Comparison of ENCODE assay signal across 16 mouse cellular contexts in the genomic region with DNA sequence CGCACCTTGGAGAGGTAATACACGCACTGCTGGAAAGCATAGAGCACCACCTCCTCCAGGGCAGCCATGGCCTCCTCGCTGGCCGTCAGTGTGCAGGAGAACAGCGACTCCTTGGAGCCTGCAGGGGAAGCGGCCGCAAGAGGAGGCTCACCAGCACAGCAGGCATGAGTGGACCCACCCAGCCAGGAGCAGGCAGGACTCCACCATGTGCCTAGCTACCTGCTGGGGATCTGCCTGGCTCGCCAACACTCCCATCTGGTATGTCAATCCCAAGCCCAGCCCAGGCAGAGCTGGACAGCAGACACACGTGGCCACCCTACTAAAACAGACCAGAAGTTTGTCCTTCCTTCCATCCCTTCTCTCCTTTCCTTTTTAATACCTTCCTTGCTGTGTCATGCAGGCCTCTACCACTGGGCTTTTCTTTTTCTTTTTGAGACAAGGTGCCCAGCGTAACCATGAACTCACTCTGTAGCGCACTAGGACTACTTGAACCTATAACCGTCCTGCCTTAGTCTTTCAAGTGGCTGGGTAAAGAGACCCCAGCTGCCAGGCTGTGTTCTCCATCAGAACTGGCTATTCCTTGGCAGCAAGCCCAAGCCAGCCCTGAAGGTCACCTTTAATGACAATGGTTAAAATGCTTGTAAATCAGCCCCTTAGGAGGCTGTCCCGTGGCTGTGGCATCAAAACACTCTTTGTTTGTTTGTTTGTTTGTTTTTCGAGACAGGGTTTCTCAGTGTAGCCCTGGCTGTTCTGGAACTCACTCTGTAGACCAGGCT. TPM values are rescaled to one million over a fixed set of nuclear protein-coding genes. Genes with fewer than 3 reads are reported as not detected.
DNase-seq lines count a peak whose midpoint lies in the region; ATAC-seq and TF ChIP-seq lines count a peak whose summit lies in the region.
"Had no signal": no experiment of that assay in that cellular context is flagged by ENCODE, and none has a peak within 500 bp of the region (broad histone marks: within the 10 kb centered on the region; RNA-seq: fewer than 3 reads in every experiment).

No protein-coding gene starts in this region.

- no peaks in the 10 kb centered on the region for H3K27me3 ChIP-seq in forebrain, embryonic 13.5 days
- H3K27me3 ChIP-seq in forebrain, embryonic 11.5 days (ENCODE audit: control insufficient read depth, insufficient read depth, low read length): no peaks in the 10 kb centered on the region
- no peaks in the 10 kb centered on the region for H3K27me3 ChIP-seq in hindbrain, postnatal 0 days (ENCODE audit: insufficient read depth, low read length)
- no peaks in the 10 kb centered on the region; the same call in 1 of the 2 replicates for H3K27me3 ChIP-seq in hindbrain, embryonic 12.5 days
- H3K27me3 ChIP-seq in thymus, adult 2 months (ENCODE audit: control insufficient read depth, insufficient read depth, low read length): no peaks in the 10 kb centered on the region
- H3K27me3 ChIP-seq: embryonic facial prominence, embryonic 15.5 days; hindbrain, embryonic 15.5 days; midbrain, embryonic 12.5 days; neural tube, embryonic 13.5 days had no signal

- no peaks in the 10 kb centered on the region for H3K36me3 ChIP-seq in forebrain, embryonic 13.5 days (ENCODE audit: poor library complexity, severe bottlenecking)
- no peaks in the 10 kb centered on the region for H3K36me3 ChIP-seq in forebrain, embryonic 11.5 days (ENCODE audit: control insufficient read depth, insufficient read depth, low read length)
- H3K36me3 ChIP-seq in hindbrain, postnatal 0 days (ENCODE audit: insufficient read depth, low read length): no peaks in the 10 kb centered on the region
- H3K36me3 ChIP-seq in hindbrain, embryonic 12.5 days: no peaks in the 10 kb centered on the region
- H3K36me3 ChIP-seq in thymus, adult 2 months (ENCODE audit: control insufficient read depth, insufficient read depth, low read length): no peaks in the 10 kb centered on the region
- H3K36me3 ChIP-seq: embryonic facial prominence, embryonic 15.5 days; liver, embryonic 13.5 days; midbrain, embryonic 12.5 days had no signal

- WGBS in forebrain, embryonic 13.5 days: 52% methylated on average over 14 of the region's 14 CpGs
- WGBS in forebrain, embryonic 11.5 days: 64% methylated on average over 14 of the region's 14 CpGs
- WGBS in hindbrain, postnatal 0 days: 52% methylated on average over 14 of the region's 14 CpGs
- 59% methylated on average over 14 of the region's 14 CpGs for WGBS in hindbrain, embryonic 12.5 days
- WGBS in thymus, adult 2 months: 81% methylated on average over 14 of the region's 14 CpGs

- H3K9ac ChIP-seq in forebrain, embryonic 13.5 days: peak overlapping the region; percentile 9; the same call in 1 of the 2 replicates
- H3K9ac ChIP-seq in forebrain, embryonic 11.5 days (ENCODE audit: low read length): no peak overlapping the region
- H3K9ac ChIP-seq in hindbrain, postnatal 0 days (replicated peaks; ENCODE audit: low read length): no peak overlapping the region
- no peak overlapping the region for H3K9ac ChIP-seq in hindbrain, embryonic 12.5 days
- H3K9ac ChIP-seq: embryonic facial prominence, embryonic 15.5 days; hindbrain, embryonic 15.5 days; liver, embryonic 13.5 days; midbrain, embryonic 12.5 days; neural tube, embryonic 13.5 days had no signal

- H3K27ac ChIP-seq in forebrain, embryonic 13.5 days: no peak overlapping the region
- H3K27ac ChIP-seq in forebrain, embryonic 11.5 days (ENCODE audit: low read depth, low read length): no peak overlapping the region
- H3K27ac ChIP-seq in hindbrain, postnatal 0 days: peak overlapping the region; percentile 27; the same call in 1 of the 2 replicates
- H3K27ac ChIP-seq in hindbrain, embryonic 12.5 days: no peak overlapping the region
- H3K27ac ChIP-seq in thymus, adult 2 months (ENCODE audit: control insufficient read depth, insufficient read depth, low read length): no peak overlapping the region
- H3K27ac ChIP-seq: embryonic facial prominence, embryonic 15.5 days; hindbrain, embryonic 15.5 days; liver, embryonic 13.5 days; midbrain, embryonic 12.5 days; neural tube, embryonic 13.5 days had no signal

- peaks cover 7% of the 10 kb centered on the region for H3K4me1 ChIP-seq in forebrain, embryonic 13.5 days
- 0 out of 2 replicates have a peak, but pooled peaks cover 2% of the 10 kb centered on the region for H3K4me1 ChIP-seq in forebrain, embryonic 11.5 days (replicated peaks; ENCODE audit: control insufficient read depth, insufficient read depth, low read length)
- H3K4me1 ChIP-seq in hindbrain, postnatal 0 days (ENCODE audit: insufficient read depth, low read length): no peaks in the 10 kb centered on the region
- H3K4me1 ChIP-seq in hindbrain, embryonic 12.5 days: peaks cover 12% of the 10 kb centered on the region; the same call in 1 of the 2 replicates
- no peaks in the 10 kb centered on the region for H3K4me1 ChIP-seq in thymus, adult 2 months (replicated peaks; ENCODE audit: control insufficient read depth, insufficient read depth, low read length)
- H3K4me1 ChIP-seq: liver, embryonic 13.5 days had no signal

- no peaks in the 10 kb centered on the region for H3K9me3 ChIP-seq in forebrain, embryonic 13.5 days (replicated peaks)
- no peaks in the 10 kb centered on the region for H3K9me3 ChIP-seq in forebrain, embryonic 11.5 days (ENCODE audit: control insufficient read depth, low read length)
- H3K9me3 ChIP-seq in hindbrain, postnatal 0 days (ENCODE audit: low read length): no peaks in the 10 kb centered on the region
- H3K9me3 ChIP-seq in hindbrain, embryonic 12.5 days (replicated peaks): no peaks in the 10 kb centered on the region
- H3K9me3 ChIP-seq: embryonic facial prominence, embryonic 15.5 days; hindbrain, embryonic 15.5 days; liver, embryonic 13.5 days; midbrain, embryonic 12.5 days; neural tube, embryonic 13.5 days had no signal

- no peak for DNase-seq in forebrain, embryonic 11.5 days (ENCODE audit: low spot score)
- peak; percentile 55 for DNase-seq in hindbrain, postnatal 0 days (ENCODE audit: low spot score)
- peak; percentile 45 for DNase-seq in brain, embryonic 14.5 days (ENCODE audit: low read depth)
- peak; percentile 77 to 80 for DNase-seq in cerebellum, postnatal 25 days
- no peak for DNase-seq in thymus, adult 2 months
- DNase-seq: gastrocnemius, postnatal 25 days; liver, embryonic 13.5 days; lung, postnatal 14 days; thymus, postnatal 14 days had no signal

- H3K4me2 ChIP-seq in forebrain, embryonic 13.5 days: no peak overlapping the region
- no peak overlapping the region for H3K4me2 ChIP-seq in forebrain, embryonic 11.5 days (ENCODE audit: low read depth, low read length, severe bottlenecking)
- H3K4me2 ChIP-seq in hindbrain, postnatal 0 days (ENCODE audit: low read depth, low read length): no peak overlapping the region
- H3K4me2 ChIP-seq in hindbrain, embryonic 12.5 days (replicated peaks): no peak overlapping the region
- H3K4me2 ChIP-seq: embryonic facial prominence, embryonic 15.5 days; hindbrain, embryonic 15.5 days; liver, embryonic 13.5 days; midbrain, embryonic 12.5 days; neural tube, embryonic 13.5 days had no signal

- TF ChIP-seq POLR2A in brain, embryonic 14.5 days (IDR thresholded peaks at IDR 0.05; ENCODE audit: borderline replicate concordance, extremely low read depth, insufficient read depth, insufficient read length, poor library complexity, severe bottlenecking): no peak
- no peak for TF ChIP-seq POLR2A in thymus, adult 2 months (IDR thresholded peaks at IDR 0.05; ENCODE audit: control insufficient read depth, extremely low read depth, insufficient read depth, low read length, poor library complexity)

- peak; percentile 31 for TF ChIP-seq CTCF in hindbrain, postnatal 0 days (IDR thresholded peaks at IDR 0.05; ENCODE audit: low read depth)
- no peak for TF ChIP-seq CTCF in brain, embryonic 14.5 days (IDR thresholded peaks at IDR 0.05; ENCODE audit: borderline replicate concordance, extremely low read depth, insufficient read depth, insufficient read length)
- no peak for TF ChIP-seq CTCF in thymus, adult 2 months (IDR thresholded peaks at IDR 0.05; ENCODE audit: borderline replicate concordance, control insufficient read depth, extremely low read depth, insufficient read depth, low read length, poor library complexity)

- no peak overlapping the region for H3K4me3 ChIP-seq in forebrain, embryonic 13.5 days
- no peak overlapping the region for H3K4me3 ChIP-seq in forebrain, embryonic 11.5 days (ENCODE audit: low read depth, low read length)
- no peak overlapping the region for H3K4me3 ChIP-seq in hindbrain, postnatal 0 days (ENCODE audit: low read length)
- no peak overlapping the region for H3K4me3 ChIP-seq in hindbrain, embryonic 12.5 days
- H3K4me3 ChIP-seq in thymus, adult 2 months (ENCODE audit: control insufficient read depth, insufficient read depth, low read length): no peak overlapping the region
- H3K4me3 ChIP-seq: embryonic facial prominence, embryonic 15.5 days; hindbrain, embryonic 15.5 days; liver, embryonic 13.5 days; midbrain, embryonic 12.5 days; neural tube, embryonic 13.5 days had no signal

- no peak for ATAC-seq in forebrain, embryonic 13.5 days
- no peak for ATAC-seq in forebrain, embryonic 11.5 days (replicated peaks; ENCODE audit: low FRiP score)
- 0 out of 2 replicates have a peak, but pooled peaks have one; percentile 10 for ATAC-seq in hindbrain, postnatal 0 days
- no peak for ATAC-seq in hindbrain, embryonic 12.5 days (ENCODE audit: low FRiP score)
- ATAC-seq in frontal cortex, adult (ENCODE audit: low TSS enrichment): no peak

RNA-seq across cellular contexts. Expression of a gene that starts 31.8 kb away (rescaled TPM):
- 12.0 and 12.2 TPM in 2 replicates for polyA plus RNA-seq in forebrain, embryonic 13.5 days (2015; fragmentation: Nextera tagmentation; extraction: Ambion mirVana)
- 12.8 and 13.1 TPM in 2 replicates for polyA plus RNA-seq in forebrain, embryonic 11.5 days (2014; fragmentation: Nextera tagmentation; extraction: Ambion mirVana)
- 12.8 and 22.1 TPM in 2 replicates for total RNA-seq in hindbrain, postnatal 0 days (2014; rRNA removed)
- 7.5 and 7.9 TPM in 2 replicates for polyA plus RNA-seq in hindbrain, postnatal 0 days (2015; fragmentation: Nextera tagmentation; extraction: Ambion mirVana)
- polyA plus RNA-seq in hindbrain, embryonic 12.5 days (2016; fragmentation: Nextera tagmentation; extraction: Ambion mirVana): 14.9 and 15.6 TPM in 2 replicates
- polyA plus RNA-seq in brain, embryonic 14.5 days (2012; rRNA removed): 26.2 and 35.1 TPM in 2 replicates
- polyA plus RNA-seq in thymus, adult 2 months (2012; rRNA removed): 75.2 and 87.1 TPM in 2 replicates

RNA-seq across cellular contexts. Expression of a gene that starts 34.4 kb away (rescaled TPM):
- polyA plus RNA-seq in forebrain, embryonic 13.5 days (2015; fragmentation: Nextera tagmentation; extraction: Ambion mirVana): 0.06 and 0.12 TPM in 2 replicates
- 0.12 and 0.25 TPM in 2 replicates for polyA plus RNA-seq in forebrain, embryonic 11.5 days (2014; fragmentation: Nextera tagmentation; extraction: Ambion mirVana)
- 0.32 and 0.37 TPM in 2 replicates for total RNA-seq in hindbrain, postnatal 0 days (2014; rRNA removed)
- polyA plus RNA-seq in hindbrain, postnatal 0 days (2015; fragmentation: Nextera tagmentation; extraction: Ambion mirVana): 0.14 and 0.16 TPM in 2 replicates
- polyA plus RNA-seq in hindbrain, embryonic 12.5 days (2016; fragmentation: Nextera tagmentation; extraction: Ambion mirVana): 0.32 and 0.36 TPM in 2 replicates
- polyA plus RNA-seq in brain, embryonic 14.5 days (2012; rRNA removed): 0.34 and 0.49 TPM in 2 replicates
- 0.04 TPM in 1 of 2 replicates, not detected in the other for polyA plus RNA-seq in thymus, adult 2 months (2012; rRNA removed)
- polyA plus RNA-seq: liver, embryonic 13.5 days had no signal

RNA-seq across cellular contexts. Expression of a gene that starts 55.4 kb away (rescaled TPM):
- 4.5 and 5.4 TPM in 2 replicates for polyA plus RNA-seq in forebrain, embryonic 13.5 days (2015; fragmentation: Nextera tagmentation; extraction: Ambion mirVana)
- polyA plus RNA-seq in forebrain, embryonic 11.5 days (2014; fragmentation: Nextera tagmentation; extraction: Ambion mirVana): 1.9 and 2.1 TPM in 2 replicates
- total RNA-seq in hindbrain, postnatal 0 days (2014; rRNA removed): 17.7 and 20.0 TPM in 2 replicates
- polyA plus RNA-seq in hindbrain, postnatal 0 days (2015; fragmentation: Nextera tagmentation; extraction: Ambion mirVana): 11.9 and 12.4 TPM in 2 replicates
- 7.5 and 8.5 TPM in 2 replicates for polyA plus RNA-seq in hindbrain, embryonic 12.5 days (2016; fragmentation: Nextera tagmentation; extraction: Ambion mirVana)
- polyA plus RNA-seq in brain, embryonic 14.5 days (2012; rRNA removed): 18.6 and 23.2 TPM in 2 replicates
- polyA plus RNA-seq in thymus, adult 2 months (2012; rRNA removed): 1.7 and 1.9 TPM in 2 replicates

Comparison
In these comparisons a context has a peak if more than half of its experiments do, and no peak if none do; other contexts are left out.
1. DNase-seq: peak in hindbrain, postnatal 0 days (single experiment), brain, embryonic 14.5 days (single experiment) and cerebellum, postnatal 25 days (2 of 2); none in forebrain, embryonic 11.5 days (single experiment) and thymus, adult 2 months (single experiment).